Mouse (Mus musculus) embryonic facial prominence, embryonic 10.5 days (tissue): ENCODE data around the gene Slc1a2. TPM values are rescaled to one million over a fixed set of nuclear protein-coding genes. Genes with fewer than 3 reads are reported as not detected.

Source experiments
- DNase-seq: peaks from one replicate; pipeline ENCODE4 v3.0.0-alpha.2; 2017; ENCODE audit warnings: low spot score
- H3K27ac ChIP-seq: fragments of 300-500 bp; sonication (generic); replicated peaks from 2 replicates; pipeline ENCODE4 v1.5.1; 2016; ENCODE audit warnings: mild to moderate bottlenecking
- H3K27me3 ChIP-seq: fragments of 300-500 bp; sonication (generic); replicated peaks from 2 replicates; pipeline ENCODE4 v1.6.1; 2016; ENCODE audit warnings: low read depth, mild to moderate bottlenecking; ENCODE audit not compliant: poor library complexity, severe bottlenecking
- H3K36me3 ChIP-seq: fragments of 300-500 bp; sonication (generic); replicated peaks from 2 replicates; pipeline ENCODE4 v1.6.1; 2016; ENCODE audit warnings: mild to moderate bottlenecking, moderate library complexity
- H3K4me1 ChIP-seq: fragments of 300-500 bp; sonication (generic); 2 replicates; pipeline ENCODE4 v1.6.1; 2016
- H3K4me3 ChIP-seq: fragments of 300-500 bp; sonication (generic); 2 replicates; pipeline ENCODE4 v1.5.1; 2016; ENCODE audit warnings: mild to moderate bottlenecking, moderate library complexity
- H3K9me3 ChIP-seq: fragments of 300-500 bp; sonication (generic); 2 replicates; pipeline ENCODE4 v1.6.1; 2016; ENCODE audit warnings: mild to moderate bottlenecking
- WGBS: fragments of 180-500 bp; shearing (Covaris S2); methylation state at CpG from one replicate; pipeline ENCODE4 v1.1.7; 2016; 5-methylcytosine and 5-hydroxymethylcytosine counted together
- polyA plus RNA-seq: library from polyadenylated mRNA; unstranded; fragments of >200 nt; fragmentation: Nextera tagmentation; extraction: Ambion mirVana; gene quantifications from 2 replicates; pipeline ENCODE4 v1.2.1, GENCODE M21; 2016

Gene Slc1a2
- polyA plus RNA-seq, 1 experiment from 2014 or later = 1.0 TPM

DNA sequence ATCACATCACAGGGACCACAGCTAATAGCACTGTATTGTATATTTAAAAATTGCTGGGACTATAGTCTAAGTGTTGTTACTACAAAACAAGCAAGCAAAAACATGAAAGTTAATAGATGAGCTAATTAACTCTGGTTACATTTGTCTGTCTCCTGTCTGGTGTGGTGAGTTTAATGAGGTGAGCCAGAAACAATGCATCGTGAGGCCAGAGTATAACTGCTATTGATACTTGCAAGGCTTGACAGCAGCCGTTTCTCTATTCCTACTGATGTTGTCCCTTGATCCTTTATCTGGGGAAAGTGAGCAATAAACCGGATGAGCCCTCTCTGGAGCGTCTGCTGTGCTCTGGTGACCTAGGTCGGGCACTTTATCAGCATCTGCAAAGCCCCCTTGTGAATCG is 11.1 kb downstream of the Slc1a2 start:
- H3K27ac ChIP-seq = no peak overlapping the region
- 62% methylated on average over 6 of the region's 6 CpGs for WGBS
- H3K9me3 ChIP-seq = no peaks in the 10 kb centered on the region
- no peak overlapping the region for H3K4me3 ChIP-seq
- H3K4me1 ChIP-seq = peaks cover 5% of the 10 kb centered on the region; the same call in 1 of the 2 replicates
- H3K27me3 ChIP-seq = no peaks in the 10 kb centered on the region
- no peak for DNase-seq
- H3K36me3 ChIP-seq = no peaks in the 10 kb centered on the region

DNA sequence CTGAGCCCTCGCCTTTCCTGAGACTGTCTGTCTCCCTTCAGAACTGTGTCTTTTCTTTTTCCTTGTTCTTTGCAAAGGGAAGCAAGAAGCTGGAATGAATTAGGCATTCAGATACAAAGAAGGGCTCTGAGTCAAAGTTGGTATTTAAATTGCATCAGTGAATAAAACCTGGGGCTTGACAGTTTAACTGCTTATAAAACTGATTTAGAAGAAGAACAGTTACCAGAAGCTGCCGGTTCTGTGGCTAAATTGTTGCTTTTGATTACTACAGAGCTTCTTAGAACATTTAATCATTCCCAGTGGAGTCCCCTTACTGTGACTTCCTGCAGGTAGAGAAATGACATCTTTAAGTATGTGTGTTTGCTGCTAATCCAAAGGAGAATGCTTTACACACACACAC is 16.1 kb downstream of the Slc1a2 start:
- Histone ChIP-seq H3K4me1 (peaks cover 11% of the 10 kb centered on the region; the same call in 1 of the 2 replicates), H3K36me3 (no peaks in the 10 kb centered on the region), H3K4me3 (no peak overlapping the region), H3K9me3 (no peaks in the 10 kb centered on the region), H3K27ac (no peak overlapping the region), H3K27me3 (no peaks in the 10 kb centered on the region)
- no peak for DNase-seq
- 54% methylated on average over 2 of the region's 2 CpGs for WGBS

DNA sequence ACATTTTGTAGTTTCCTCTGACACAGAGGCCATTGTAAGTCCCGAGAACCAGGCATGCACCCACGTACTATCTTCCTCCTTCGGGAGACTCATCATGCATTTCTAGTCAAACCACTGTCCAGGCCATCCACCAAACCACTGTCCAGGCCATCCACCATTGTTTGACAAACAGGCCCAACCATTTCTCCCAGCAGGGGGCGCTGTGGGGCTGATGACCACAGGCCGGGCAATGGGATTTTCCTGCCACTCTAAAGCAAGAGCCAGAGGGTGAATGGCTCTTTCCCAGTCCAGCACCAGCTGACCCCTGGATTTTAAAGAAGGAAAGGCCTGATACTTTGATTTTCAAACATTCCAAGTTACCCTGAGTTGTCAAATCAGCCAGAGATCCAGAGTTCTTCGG is 16.8 kb downstream of the Slc1a2 start:
- H3K36me3 ChIP-seq = no peaks in the 10 kb centered on the region
- WGBS = 71% methylated on average over 6 of the region's 6 CpGs
- peaks cover 11% of the 10 kb centered on the region; the same call in 1 of the 2 replicates for H3K4me1 ChIP-seq
- no peak overlapping the region for H3K27ac ChIP-seq
- no peaks in the 10 kb centered on the region for H3K27me3 ChIP-seq
- no peak overlapping the region for H3K4me3 ChIP-seq
- DNase-seq = peak; percentile 78
- no peaks in the 10 kb centered on the region for H3K9me3 ChIP-seq

DNA sequence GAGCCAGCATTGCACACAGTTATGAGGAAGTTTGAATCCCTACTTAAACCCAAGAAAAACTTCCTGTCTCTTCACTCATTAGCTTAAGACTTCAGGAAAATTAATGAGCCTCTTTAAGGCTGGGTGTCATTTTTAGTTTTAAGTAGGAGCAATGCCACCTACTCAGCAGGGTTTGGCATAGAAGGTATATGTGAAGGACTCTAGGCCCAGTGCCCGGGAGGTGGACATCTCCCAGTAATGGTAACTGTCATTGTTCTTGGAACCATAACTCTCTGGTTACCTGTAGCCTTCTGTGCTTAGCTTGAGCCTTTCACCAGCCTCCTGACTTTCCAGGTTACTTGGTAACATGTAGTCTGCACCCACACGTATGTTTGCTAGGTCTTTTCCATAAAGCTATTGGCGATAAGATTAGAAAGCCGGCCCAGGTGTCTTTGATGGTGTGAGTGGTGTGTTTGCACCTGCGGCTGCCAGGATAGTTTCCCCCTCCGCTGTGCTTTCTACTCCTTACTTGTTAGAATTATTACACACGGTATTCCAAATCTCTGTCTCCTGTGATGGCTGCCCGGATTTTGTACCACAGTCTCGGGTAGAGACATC is 18.4 kb downstream of the Slc1a2 start:
- Histone ChIP-seq H3K4me3 (no peak overlapping the region), H3K27ac (no peak overlapping the region), H3K9me3 (no peaks in the 10 kb centered on the region), H3K27me3 (0 out of 2 replicates have a peak, but pooled peaks cover 5% of the 10 kb centered on the region), H3K4me1 (peaks cover 11% of the 10 kb centered on the region; the same call in 1 of the 2 replicates), H3K36me3 (no peaks in the 10 kb centered on the region)
- DNase-seq = no peak
- 93% methylated on average over 9 of the region's 9 CpGs for WGBS

DNA sequence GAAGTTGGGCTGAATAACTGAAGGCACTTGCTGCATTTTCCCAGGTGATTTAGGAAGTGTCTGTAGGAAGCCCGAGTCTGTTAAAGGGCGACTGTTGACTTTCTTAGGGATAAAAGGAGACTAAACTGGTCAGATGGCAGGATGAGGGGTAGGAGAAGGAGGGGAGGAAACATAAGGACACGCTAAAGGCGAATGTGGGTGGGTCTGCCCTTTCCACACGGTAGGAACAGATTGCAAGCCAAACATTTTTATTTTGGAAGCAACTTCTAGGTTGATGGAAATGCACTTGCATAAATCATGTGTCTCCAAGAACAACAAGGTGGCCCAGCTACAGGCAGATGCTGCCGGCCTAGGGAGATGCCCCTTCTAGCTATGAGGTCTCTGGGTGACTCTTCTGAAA is 18.9 kb downstream of the Slc1a2 start:
- DNase-seq = no peak
- H3K36me3 ChIP-seq = no peaks in the 10 kb centered on the region
- 83% methylated on average over 6 of the region's 6 CpGs for WGBS
- H3K27ac ChIP-seq = no peak overlapping the region
- H3K27me3 ChIP-seq = 0 out of 2 replicates have a peak, but pooled peaks cover 5% of the 10 kb centered on the region
- peaks cover 11% of the 10 kb centered on the region; the same call in 1 of the 2 replicates for H3K4me1 ChIP-seq
- no peaks in the 10 kb centered on the region for H3K9me3 ChIP-seq
- H3K4me3 ChIP-seq = no peak overlapping the region

DNA sequence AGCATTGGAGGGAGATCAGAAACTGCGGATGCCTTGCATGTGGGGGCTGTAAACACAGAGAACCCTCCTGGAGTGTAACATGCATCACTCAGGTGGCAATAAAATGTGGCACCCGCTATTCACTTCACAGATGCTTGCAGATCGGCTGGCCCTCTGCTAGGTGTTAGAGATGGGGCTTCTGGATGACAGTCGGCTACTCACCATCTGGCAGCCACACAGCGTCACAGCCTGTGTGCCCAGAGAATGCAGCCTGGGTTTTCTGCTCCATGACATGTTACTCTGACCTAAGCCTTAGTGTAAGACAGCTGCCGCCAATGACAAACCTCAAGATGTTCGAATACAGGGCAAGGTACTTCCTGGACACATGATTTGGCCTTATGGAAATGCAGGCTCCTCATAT is 22.9 kb downstream of the Slc1a2 start:
- Histone ChIP-seq H3K4me1 (no peaks in the 10 kb centered on the region), H3K9me3 (no peaks in the 10 kb centered on the region), H3K27ac (no peak overlapping the region), H3K27me3 (0 out of 2 replicates have a peak, but pooled peaks cover 5% of the 10 kb centered on the region), H3K4me3 (no peak overlapping the region), H3K36me3 (no peaks in the 10 kb centered on the region)
- WGBS = 88% methylated on average over 7 of the region's 7 CpGs
- DNase-seq = no peak

DNA sequence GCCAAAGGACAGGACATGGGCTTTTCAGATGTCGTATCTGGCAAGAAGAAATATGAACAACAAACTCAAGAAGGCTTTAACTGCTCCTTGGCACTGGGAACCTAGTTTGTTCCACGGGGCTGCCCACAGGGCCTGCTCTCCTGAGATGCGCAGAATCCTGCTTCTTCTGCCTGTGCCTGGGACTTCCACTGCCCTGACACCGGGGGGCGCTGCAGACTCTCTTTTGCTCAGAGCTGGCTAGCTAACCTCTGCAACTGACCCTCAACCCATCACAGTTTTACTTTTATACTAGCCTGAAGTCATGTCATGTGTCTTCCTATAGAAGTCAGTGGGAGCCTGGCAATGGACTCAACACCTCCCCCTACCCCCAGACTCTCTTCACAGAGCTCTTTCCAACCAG is 23.7 kb downstream of the Slc1a2 start:
- 49% methylated on average over 5 of the region's 5 CpGs for WGBS
- Histone ChIP-seq H3K27ac (no peak overlapping the region), H3K4me1 (no peaks in the 10 kb centered on the region), H3K4me3 (no peak overlapping the region), H3K9me3 (no peaks in the 10 kb centered on the region), H3K27me3 (0 out of 2 replicates have a peak, but pooled peaks cover 5% of the 10 kb centered on the region), H3K36me3 (no peaks in the 10 kb centered on the region)
- DNase-seq = peak; percentile 63

DNA sequence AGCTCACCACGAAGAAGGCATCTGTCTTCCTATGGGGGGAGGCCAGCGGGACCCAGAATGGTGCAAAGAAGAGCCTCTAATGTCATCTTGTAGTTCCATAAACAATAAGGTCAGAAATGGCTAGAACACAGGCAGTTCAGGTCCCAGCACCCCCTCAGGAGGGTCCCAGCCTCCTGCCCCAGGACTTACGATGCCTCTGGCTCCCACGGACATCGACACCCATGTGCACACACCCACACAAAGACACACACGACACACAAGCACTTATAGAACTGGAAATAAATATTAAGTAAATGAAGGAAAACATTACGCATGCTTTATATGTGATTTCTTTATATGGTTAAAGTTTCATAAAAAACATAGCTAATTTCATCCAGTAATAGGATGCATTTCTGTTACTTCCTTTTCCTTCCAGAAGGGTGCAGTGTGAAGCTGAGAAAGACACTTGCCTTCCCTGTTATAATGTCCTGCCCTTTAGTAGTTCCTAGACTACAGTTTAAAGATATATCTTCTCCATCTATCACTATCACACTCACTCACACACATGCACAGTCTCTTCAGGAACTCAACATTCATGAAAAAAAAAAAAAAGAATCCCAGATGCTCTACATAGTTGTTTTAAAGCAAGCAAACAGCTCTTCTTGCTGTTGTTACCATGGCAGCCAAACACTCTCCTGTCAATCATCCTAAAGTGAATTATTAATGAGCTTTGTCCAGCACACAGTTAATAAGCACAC is 27.1 kb downstream of the Slc1a2 start:
- no peaks in the 10 kb centered on the region for H3K4me1 ChIP-seq
- no peak overlapping the region for H3K4me3 ChIP-seq
- no peaks in the 10 kb centered on the region for H3K9me3 ChIP-seq
- 86% methylated on average over 7 of the region's 7 CpGs for WGBS
- 0 out of 2 replicates have a peak, but pooled peaks cover 5% of the 10 kb centered on the region for H3K27me3 ChIP-seq
- DNase-seq = no peak
- H3K36me3 ChIP-seq = no peaks in the 10 kb centered on the region
- no peak overlapping the region for H3K27ac ChIP-seq

DNA sequence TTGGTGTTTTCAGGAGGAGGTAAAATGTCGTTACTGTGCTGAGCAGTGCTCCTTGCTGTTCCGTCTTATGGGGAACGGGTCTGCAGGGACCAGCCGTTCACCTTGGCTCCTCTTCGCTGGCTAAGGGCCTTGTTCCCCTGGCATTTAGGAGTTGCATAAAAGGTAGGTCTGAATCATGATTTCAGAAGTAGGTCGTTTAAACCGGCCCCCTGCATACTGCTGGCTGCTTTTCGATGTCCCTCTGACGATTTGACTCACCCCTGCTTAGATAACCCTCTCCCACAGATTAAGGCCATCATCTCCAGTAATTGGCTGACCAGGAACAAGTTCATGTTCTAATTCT is 27.6 kb downstream of the Slc1a2 start:
- no peak for DNase-seq
- H3K36me3 ChIP-seq = no peaks in the 10 kb centered on the region
- 0 out of 2 replicates have a peak, but pooled peaks cover 4% of the 10 kb centered on the region for H3K27me3 ChIP-seq
- no peaks in the 10 kb centered on the region for H3K9me3 ChIP-seq
- no peak overlapping the region for H3K4me3 ChIP-seq
- 75% methylated on average over 9 of the region's 9 CpGs for WGBS
- no peak overlapping the region for H3K27ac ChIP-seq
- no peaks in the 10 kb centered on the region for H3K4me1 ChIP-seq

DNA sequence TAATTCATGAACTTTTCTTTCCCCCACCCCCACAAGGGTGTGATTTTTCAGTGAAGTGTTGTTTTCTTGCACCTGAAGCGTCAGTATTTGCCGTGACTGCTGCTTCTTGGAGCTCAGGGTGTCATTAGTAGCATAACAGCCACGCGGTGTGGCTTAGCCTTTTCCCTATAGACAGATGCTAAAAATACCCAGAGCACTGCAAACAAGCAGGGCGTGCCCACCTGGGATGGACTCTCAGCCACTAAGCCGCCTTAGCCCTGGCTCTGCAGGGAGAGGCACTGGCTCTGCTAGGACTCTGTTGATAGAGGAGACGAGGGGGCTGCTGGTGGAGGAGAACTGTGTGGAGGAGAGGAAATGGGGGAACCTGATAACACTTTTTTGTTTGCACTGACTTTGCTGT is 35.1 kb downstream of the Slc1a2 start:
- Histone ChIP-seq H3K27ac (no peak overlapping the region), H3K4me1 (0 out of 2 replicates have a peak, but pooled peaks cover 3% of the 10 kb centered on the region), H3K4me3 (no peak overlapping the region), H3K36me3 (no peaks in the 10 kb centered on the region), H3K27me3 (no peaks in the 10 kb centered on the region), H3K9me3 (no peaks in the 10 kb centered on the region)
- 70% methylated on average over 7 of the region's 7 CpGs for WGBS
- no peak for DNase-seq

DNA sequence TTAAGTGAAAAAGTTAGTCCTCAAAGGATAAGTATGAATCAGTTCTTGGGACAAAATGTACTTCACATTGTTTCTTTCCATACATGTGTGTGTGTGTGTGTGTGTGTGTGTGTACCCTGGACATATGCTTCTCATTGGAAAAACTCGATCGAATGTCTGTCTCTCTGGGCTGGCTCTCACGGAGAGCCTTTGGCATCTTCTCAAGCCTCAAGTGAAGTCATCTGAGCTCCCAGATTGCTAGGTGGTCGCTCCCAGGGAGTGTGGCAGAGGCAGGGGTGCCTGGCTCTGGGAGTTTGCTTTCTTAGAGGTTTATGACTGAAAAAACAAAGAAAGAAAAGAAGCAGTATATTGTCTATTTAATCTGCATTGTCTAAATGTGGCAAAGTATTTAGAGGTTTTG is 36.3 kb downstream of the Slc1a2 start:
- Histone ChIP-seq H3K27me3 (no peaks in the 10 kb centered on the region), H3K9me3 (no peaks in the 10 kb centered on the region), H3K27ac (no peak overlapping the region), H3K4me1 (0 out of 2 replicates have a peak, but pooled peaks cover 3% of the 10 kb centered on the region), H3K4me3 (no peak overlapping the region), H3K36me3 (no peaks in the 10 kb centered on the region)
- 82% methylated on average over 4 of the region's 4 CpGs for WGBS
- no peak for DNase-seq

DNA sequence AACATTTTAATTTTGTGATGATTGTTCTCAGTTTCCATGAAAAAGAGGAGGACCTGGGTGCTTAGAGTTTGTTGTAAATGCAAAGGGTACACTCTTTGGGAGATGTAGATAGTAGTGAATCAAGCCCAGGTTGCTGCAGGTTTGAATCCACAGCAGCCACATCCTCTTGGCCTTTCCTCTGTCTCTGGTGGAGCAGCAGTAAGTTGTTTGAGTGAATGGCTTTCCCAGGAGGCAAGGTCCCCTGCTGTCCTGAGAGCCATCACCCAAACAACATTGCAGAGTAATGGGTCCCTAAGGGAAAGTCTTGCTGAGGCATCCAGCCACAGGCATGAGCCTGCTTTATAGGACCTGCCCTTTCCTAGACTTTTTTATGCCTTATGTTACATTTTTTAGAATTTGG is 37.1 kb downstream of the Slc1a2 start:
- Histone ChIP-seq H3K4me3 (no peak overlapping the region), H3K27me3 (no peaks in the 10 kb centered on the region), H3K27ac (no peak overlapping the region), H3K4me1 (0 out of 2 replicates have a peak, but pooled peaks cover 3% of the 10 kb centered on the region), H3K36me3 (no peaks in the 10 kb centered on the region), H3K9me3 (no peaks in the 10 kb centered on the region)
- DNase-seq = no peak

DNA sequence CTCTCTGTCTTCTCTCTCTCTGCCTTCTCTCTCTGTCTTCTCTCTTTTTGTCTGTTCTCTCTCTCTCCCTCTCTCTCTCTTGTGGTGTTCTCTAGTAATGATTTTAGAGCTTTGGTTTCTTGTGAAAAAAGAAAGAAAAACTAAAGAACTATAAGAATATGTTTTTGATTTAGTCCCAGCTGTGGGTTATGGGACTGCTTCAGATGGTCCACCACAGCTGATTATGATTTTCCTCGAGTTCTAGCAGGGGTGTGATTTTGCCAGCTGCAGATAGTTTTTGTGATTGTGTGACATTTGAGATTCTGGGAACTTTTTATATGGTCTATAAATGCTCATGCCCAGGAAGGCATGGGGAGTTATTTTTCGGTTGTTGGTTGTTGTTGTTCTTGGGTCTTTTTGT is 39.3 kb downstream of the Slc1a2 start:
- 0 out of 2 replicates have a peak, but pooled peaks cover 3% of the 10 kb centered on the region for H3K4me1 ChIP-seq
- H3K9me3 ChIP-seq = no peaks in the 10 kb centered on the region
- H3K4me3 ChIP-seq = no peak overlapping the region
- no peaks in the 10 kb centered on the region for H3K27me3 ChIP-seq
- H3K36me3 ChIP-seq = no peaks in the 10 kb centered on the region
- DNase-seq = no peak
- no peak overlapping the region for H3K27ac ChIP-seq
- 54% methylated on average over 2 of the region's 2 CpGs for whole genome bisulfite sequencing
